Mouse (Mus musculus) heart, postnatal 0 days (tissue): ENCODE data around the gene Mob4.

Experiments
- CTCF ChIP-seq: IDR thresholded peaks from 2 replicates; pipeline ENCODE4 v1.5.1; 2016; ENCODE audit warnings: antibody characterized with exemption, control low read depth, low read depth
- EP300 ChIP-seq: IDR thresholded peaks from 2 replicates; pipeline ENCODE4 v1.6.1; 2016; ENCODE audit warnings: antibody characterized with exemption, low read depth

DNA sequence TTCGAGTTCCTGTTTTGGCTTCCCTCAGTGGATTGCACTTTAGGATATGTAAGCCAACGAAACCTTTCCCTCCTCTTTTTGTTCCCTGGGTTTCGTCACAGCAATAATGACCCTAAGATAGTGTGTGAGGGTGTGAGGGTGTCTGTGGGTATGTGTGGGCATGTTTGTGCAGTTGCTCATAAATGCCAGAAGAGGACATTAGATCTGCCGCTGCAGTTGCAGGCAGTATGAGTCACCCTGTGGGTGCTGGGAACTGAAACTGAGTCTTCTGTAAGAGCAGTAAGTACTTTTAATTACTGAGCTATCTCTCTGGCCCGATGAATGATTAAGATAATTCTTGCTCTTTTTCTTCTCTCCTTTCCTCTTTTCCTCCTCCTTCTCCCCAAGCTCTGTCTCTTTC lies 8.0 kb upstream of the Mob4 start:
- TF ChIP-seq CTCF = no peak
- no peak for TF ChIP-seq EP300
